Mouse (Mus musculus) cortical plate, adult 2 months (tissue): ENCODE data around the gene Ifitm6.

ENCODE experiments used
- CTCF ChIP-seq: fragments of 200-500 bp; IDR thresholded peaks from 2 replicates; pipeline ENCODE4 v1.5.1; 2011; ENCODE audit warnings: mild to moderate bottlenecking, control low read depth, low read length; ENCODE audit not compliant: insufficient read depth; ENCODE audit errors: extremely low read depth
- POLR2A ChIP-seq: fragments of 200-500 bp; IDR thresholded peaks from 2 replicates; pipeline ENCODE4 v1.6.1; 2011; ENCODE audit warnings: mild to moderate bottlenecking, low read length, control low read depth; ENCODE audit not compliant: insufficient read depth; ENCODE audit errors: extremely low read depth

DNA sequence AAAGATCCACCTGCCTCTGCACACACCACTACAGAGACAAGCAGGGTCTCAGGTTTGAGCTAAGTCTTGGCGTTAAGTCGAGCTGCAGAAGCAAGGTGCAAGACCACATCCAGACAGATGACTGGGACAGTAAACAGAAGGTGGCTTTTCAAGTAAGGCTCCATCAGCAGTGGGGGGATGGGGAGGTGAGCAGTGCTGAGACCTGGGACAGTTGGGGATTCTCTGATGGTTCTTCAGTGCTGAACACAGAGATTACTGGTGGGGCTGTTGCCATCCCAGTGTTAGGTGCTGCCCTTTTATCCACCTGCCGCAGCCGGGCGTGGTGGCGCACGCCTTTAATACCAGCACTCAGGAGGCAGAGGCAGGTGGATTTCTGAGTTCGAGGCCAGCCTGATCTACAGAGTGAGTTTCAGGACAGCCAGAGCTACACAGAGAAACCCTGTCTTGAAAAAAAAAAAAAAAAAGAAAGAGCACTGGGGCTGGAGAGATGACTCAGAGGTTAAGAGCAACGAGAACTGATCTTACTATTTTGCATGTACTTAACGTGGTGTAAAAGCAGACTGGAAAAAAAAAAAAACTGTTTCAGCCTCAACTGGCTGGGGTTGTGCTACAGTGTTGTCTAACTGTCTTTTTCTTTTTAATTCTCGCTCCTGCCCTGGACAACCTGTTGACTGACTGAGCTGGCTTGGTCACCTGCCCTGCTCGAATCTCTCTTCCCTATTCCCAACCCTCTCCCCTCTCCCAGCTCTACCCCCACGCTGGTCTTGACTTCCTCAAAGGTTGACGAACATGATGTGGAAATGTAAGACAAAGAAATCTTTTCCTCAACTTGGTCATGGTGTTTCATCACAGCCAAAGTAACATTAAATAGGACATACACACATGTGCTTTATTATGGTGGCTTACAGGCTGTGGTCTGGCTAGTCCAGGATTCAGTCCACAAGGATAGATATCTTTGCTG lies 4.0 kb upstream of the Ifitm6 start:
- TF ChIP-seq POLR2A, result no peak
- no peak for TF ChIP-seq CTCF
